Mouse (Mus musculus) lung, embryonic 15.5 days (tissue): ENCODE results near the gene Cabp4. TPM values are rescaled to one million over a fixed set of nuclear protein-coding genes. Genes with fewer than 3 reads are reported as not detected.
"Not testable (repeated sequence)": the region's sequence is repeated elsewhere in the genome, so short reads cannot be mapped to it uniquely, and the experiment has no call there.

ENCODE experiments used
- ATAC-seq: fragments of 200-750 bp; cut with Nextera tagmentation; 2 replicates; pipeline ENCODE4 v1.8.0; 2017; ENCODE audit warnings: moderate number of reproducible peaks, borderline replicate concordance; ENCODE audit not compliant: low FRiP score, low TSS enrichment; ENCODE audit errors: extremely low read depth
- H3K27ac ChIP-seq: fragments of 300-500 bp; sonication (generic); 2 replicates; pipeline ENCODE4 v1.5.1; 2015; ENCODE audit warnings: moderate library complexity, mild to moderate bottlenecking, inconsistent platforms
- H3K27me3 ChIP-seq: fragments of 300-500 bp; sonication (generic); 2 replicates; pipeline ENCODE4 v1.6.1; 2015; ENCODE audit warnings: inconsistent platforms
- H3K36me3 ChIP-seq: fragments of 300-500 bp; sonication (generic); 2 replicates; pipeline ENCODE4 v1.6.1; 2015; ENCODE audit warnings: inconsistent platforms
- H3K4me1 ChIP-seq: fragments of 300-500 bp; sonication (generic); 2 replicates; pipeline ENCODE4 v1.6.1; 2015; ENCODE audit warnings: inconsistent platforms
- H3K4me2 ChIP-seq: fragments of 300-500 bp; sonication (generic); 2 replicates; pipeline ENCODE4 v1.6.1; 2015; ENCODE audit warnings: inconsistent platforms, mild to moderate bottlenecking, moderate library complexity
- H3K4me3 ChIP-seq: fragments of 300-500 bp; sonication (generic); 2 replicates; pipeline ENCODE4 v1.5.1; 2015; ENCODE audit warnings: mild to moderate bottlenecking, inconsistent platforms
- H3K9ac ChIP-seq: fragments of 300-500 bp; sonication (generic); 2 replicates; pipeline ENCODE4 v1.6.1; 2015; ENCODE audit warnings: inconsistent platforms
- H3K9me3 ChIP-seq: fragments of 300-500 bp; sonication (generic); 2 replicates; pipeline ENCODE4 v1.6.1; 2016; ENCODE audit warnings: inconsistent platforms
- WGBS: fragments of 180-500 bp; shearing (Covaris S2); methylation state at CpG from one replicate; pipeline ENCODE4 v1.1.7; 2015; 5-methylcytosine and 5-hydroxymethylcytosine counted together
- polyA plus RNA-seq: library from polyadenylated mRNA; unstranded; fragments of >200 nt; fragmentation: Nextera tagmentation; extraction: Ambion mirVana; gene quantifications from 2 replicates; pipeline ENCODE4 v1.2.1, GENCODE M21; 2015

The Cabp4 gene
- polyA plus RNA-seq, 1 experiment from 2014 or later = 0.11 TPM

DNA sequence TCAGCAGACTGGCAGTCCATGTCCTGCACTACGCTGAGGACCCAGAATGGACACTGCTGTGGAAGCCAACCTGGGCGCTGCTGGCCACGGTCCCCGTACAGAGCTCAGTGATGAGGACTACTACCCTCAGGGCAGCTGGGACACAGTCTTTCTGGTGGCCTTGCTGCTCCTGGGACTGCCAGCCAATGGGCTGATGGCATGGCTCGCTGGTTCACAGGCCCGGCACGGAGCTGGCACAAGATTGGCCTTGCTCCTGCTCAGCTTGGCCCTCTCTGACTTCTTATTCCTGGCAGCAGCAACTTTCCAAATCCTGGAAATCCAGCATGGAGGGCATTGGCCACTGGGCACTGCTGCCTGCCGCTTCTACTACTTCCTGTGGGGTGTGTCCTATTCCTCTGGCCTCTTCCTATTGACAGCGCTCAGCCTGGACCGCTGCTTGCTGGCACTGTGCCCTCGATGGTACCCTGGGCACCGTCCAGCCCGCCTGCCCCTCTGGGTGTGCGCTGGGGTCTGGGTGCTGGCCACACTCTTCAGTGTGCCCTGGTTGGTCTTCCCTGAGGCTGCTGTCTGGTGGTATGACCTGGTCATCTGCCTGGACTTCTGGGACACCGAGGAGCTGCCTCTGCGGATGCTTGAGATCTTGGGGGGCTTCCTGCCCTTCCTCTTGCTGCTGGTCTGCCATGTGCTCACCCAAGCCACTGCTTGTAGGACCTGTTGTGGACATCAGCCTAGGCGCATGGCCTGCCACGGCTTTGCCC, 1.2 kb downstream of the Cabp4 start:
- Histone ChIP-seq H3K27me3 (no peaks in the 10 kb centered on the region), H3K4me1 (peaks cover under 1% of the 10 kb centered on the region; the same call in 1 of the 2 replicates), H3K4me3 (no peak overlapping the region), H3K9me3 (no peaks in the 10 kb centered on the region), H3K36me3 (no peaks in the 10 kb centered on the region), H3K27ac (no peak overlapping the region), H3K9ac (no peak overlapping the region), H3K4me2 (no peak overlapping the region)
- no peak for ATAC-seq
- WGBS = 88% methylated on average over 18 of the region's 18 CpGs

DNA sequence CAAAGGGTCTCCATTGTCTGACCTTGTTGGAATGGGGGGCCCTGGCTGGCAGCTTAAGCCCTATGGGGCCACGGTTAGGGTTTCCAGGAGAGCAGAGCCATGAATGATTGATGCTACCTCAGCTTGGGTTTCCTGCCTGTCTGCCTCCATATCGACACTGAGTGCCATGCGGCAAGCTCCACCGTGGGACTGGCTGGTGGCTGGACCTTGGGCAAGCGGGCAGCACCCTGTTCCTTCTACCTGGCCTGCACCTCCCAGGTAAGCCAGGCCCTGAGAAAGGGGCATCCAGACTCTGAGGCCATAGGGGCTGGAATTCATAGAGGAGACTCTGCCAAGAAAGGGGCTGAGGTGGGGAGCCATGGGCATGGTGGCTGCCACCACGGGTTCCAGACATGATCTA, 3.7 kb downstream of the Cabp4 start:
- Histone ChIP-seq H3K27me3 (no peaks in the 10 kb centered on the region), H3K9ac (no peak overlapping the region), H3K4me3 (no peak overlapping the region), H3K36me3 (no peaks in the 10 kb centered on the region), H3K9me3 (no peaks in the 10 kb centered on the region), H3K4me2 (no peak overlapping the region), H3K4me1 (no peaks in the 10 kb centered on the region), H3K27ac (no peak overlapping the region)
- 64% methylated on average over 6 of the region's 6 CpGs for WGBS
- no peak for ATAC-seq

DNA sequence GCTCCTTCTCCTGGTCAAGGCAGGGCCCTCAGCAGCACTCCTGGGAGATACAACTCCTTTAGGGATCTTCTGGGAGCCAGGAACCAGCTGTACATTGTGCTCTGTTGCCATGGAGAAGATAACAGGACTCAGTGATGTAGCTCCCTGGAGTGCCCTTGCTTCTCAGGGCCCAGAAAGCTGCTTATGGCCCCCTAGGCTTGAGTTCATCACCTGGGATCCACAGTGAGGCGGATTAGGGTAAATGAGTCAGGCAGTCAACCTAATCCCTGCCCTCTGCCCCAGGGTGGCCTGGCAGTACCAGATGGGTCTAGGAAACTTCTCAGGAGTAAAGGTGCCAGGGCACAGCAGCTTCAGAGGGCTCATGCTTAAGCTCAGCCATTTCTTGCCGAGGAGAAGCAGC, 4.4 kb downstream of the Cabp4 start, which contains the start of gene Gpr152:
Gene Gpr152 (plus strand): TSS at position 342 of the 400 bp plus-strand sequence.
- H3K27me3 ChIP-seq = no peaks in the 10 kb centered on the region
- H3K9me3 ChIP-seq = no peaks in the 10 kb centered on the region
- no peak within 1 kb of the TSS for H3K4me3 ChIP-seq
- H3K4me1 ChIP-seq = no peaks in the 10 kb centered on the region
- H3K36me3 ChIP-seq = no peaks in the 10 kb centered on the region
- no peak within 1 kb of the TSS for H3K27ac ChIP-seq
- H3K9ac ChIP-seq = no peak within 1 kb of the TSS
- ATAC-seq = no peak
- 75% methylated on average over 2 of the region's 2 CpGs for WGBS
- no peak within 1 kb of the TSS for H3K4me2 ChIP-seq

DNA sequence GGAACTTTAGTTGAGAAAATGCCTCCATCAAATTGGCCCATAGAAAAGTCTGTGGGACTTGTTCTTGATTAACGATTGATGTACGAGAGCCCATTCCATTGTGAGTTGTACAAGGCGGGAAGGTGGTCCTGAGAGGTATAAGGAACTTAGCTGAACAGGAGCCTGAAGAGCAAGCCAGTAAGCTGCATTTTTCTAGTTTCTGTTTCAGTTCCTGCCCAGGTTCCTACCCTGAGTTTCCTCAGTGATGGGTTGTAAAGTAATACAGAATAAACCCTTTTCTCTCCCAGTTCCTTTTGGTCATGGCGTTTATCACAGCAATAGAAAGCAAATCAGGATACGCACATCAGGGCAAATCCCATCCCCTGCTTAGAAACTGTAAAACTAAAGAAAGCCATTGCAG, 5.9 kb downstream of the Cabp4 start:
- ATAC-seq = no peak
- Histone ChIP-seq H3K27ac (no peak overlapping the region), H3K9me3 (no peaks in the 10 kb centered on the region), H3K4me3 (no peak overlapping the region), H3K9ac (no peak overlapping the region), H3K36me3 (peaks cover 2% of the 10 kb centered on the region; the same call in 1 of the 2 replicates), H3K4me1 (no peaks in the 10 kb centered on the region), H3K27me3 (no peaks in the 10 kb centered on the region), H3K4me2 (no peak overlapping the region)
- WGBS = 83% methylated on average over 5 of the region's 5 CpGs

DNA sequence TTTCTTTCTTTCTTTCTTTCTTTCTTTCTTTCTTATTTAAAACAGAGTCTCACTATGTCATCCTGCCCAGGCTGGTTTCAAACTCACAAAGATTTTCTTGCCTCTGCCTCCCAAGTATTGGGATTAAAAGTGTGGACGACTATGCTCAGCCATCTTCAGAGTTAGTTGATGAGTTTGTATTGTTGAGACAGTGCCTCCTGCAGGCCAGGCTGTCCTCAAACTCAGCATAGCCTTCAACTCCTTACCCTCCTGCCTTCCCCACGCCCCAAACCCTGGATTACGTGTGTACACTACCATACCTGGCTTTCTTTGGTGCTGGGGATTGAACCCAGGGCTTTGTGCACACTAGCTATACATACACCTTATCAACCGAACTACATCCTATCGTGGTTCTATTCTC, 7.4 kb downstream of the Cabp4 start:
- Histone ChIP-seq H3K4me1 (no peaks in the 10 kb centered on the region), H3K4me3 (no peak overlapping the region), H3K27me3 (no peaks in the 10 kb centered on the region), H3K4me2 (no peak overlapping the region), H3K9ac (no peak overlapping the region), H3K27ac (no peak overlapping the region), H3K36me3 (peaks cover 17% of the 10 kb centered on the region), H3K9me3 (no peaks in the 10 kb centered on the region)
- no peak for ATAC-seq
- 72% methylated on average over 5 of the region's 5 CpGs for WGBS

DNA sequence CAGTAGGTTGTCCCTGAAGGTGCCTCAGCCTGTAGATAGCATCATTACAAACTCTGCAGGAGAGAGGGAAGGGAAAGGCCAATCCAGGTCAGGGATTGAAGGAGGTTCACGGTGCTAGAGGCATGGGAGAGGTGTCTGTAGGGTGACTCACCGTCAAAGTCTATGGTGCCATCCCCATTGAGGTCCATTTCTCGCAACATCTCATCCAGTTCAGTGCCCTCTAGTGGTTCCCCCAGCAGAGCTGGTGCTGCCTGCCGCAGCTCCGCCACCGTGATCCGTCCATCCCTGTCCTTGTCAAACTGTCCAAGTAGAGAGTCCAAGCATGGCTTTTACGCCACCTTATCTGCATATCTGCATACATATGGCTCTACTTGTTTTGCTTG, 7.9 kb downstream of the Cabp4 start:
- H3K4me3 ChIP-seq, ATAC-seq, H3K4me2 ChIP-seq, H3K9me3 ChIP-seq, H3K27ac ChIP-seq, H3K9ac ChIP-seq, H3K27me3 ChIP-seq, H3K4me1 ChIP-seq: not testable (repeated sequence)
- WGBS = 13% methylated on average over 8 of the region's 8 CpGs
- peaks cover 21% of the 10 kb centered on the region for H3K36me3 ChIP-seq

DNA sequence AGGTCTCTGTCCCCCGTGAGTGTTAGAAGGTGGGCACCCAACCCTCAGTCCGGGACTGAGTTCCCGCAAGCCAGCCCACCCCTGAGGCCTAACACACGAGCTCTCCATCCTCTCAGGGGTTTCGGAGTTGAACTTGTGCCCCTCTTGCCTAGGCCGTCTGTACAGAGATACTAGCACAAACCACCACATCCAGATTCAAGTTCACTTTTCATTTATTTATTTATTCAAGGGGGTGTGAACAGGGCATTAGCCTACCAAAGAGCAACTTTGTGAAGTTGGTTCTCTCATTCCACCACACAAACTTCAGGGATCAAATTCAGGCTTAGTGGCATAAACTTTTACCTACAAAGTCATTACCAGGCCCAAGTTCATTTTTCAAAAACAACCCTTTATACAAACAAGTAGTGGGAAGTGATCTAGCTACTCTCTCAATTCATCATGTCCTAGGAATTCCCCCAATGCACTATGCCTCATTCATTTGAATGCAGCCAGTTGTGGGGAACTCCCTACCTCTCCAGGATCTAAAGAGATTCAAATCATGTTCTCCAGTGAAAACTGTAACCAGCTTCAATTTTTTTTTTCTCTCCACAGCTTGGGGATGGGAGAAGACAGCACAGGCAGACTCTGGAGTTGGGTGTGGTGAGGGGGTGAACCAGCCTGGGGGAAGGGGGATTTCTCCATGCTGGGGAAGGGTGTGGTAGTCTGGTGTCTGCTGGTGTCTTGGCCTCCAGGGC, 8.4 kb downstream of the Cabp4 start:
- H3K9ac ChIP-seq, H3K9me3 ChIP-seq, ATAC-seq, H3K4me3 ChIP-seq, H3K27me3 ChIP-seq, H3K4me1 ChIP-seq, H3K27ac ChIP-seq, H3K4me2 ChIP-seq: not testable (repeated sequence)
- H3K36me3 ChIP-seq = peaks cover 21% of the 10 kb centered on the region
- 65% methylated on average over 6 of the region's 6 CpGs for WGBS

DNA sequence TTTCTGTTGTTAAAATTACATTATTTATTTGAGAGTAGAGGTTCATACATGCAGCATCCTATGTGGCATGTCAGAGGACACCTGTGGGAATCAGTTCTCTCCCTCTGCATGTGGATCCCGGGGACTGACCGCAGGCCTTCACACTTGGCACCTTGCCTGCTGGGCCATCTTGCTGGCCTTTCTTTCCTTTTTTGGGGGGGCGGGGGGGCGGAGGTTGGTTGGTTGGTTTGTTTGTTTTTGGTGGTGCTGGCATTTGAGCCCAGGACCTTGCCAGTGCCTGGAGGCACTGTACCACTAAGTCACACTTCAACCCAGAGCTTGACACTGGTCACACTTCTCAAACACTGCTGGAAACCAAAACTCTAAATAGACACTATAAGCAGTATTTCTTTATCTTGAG, 9.5 kb downstream of the Cabp4 start:
- Histone ChIP-seq H3K9ac (no peak overlapping the region), H3K4me2 (no peak overlapping the region), H3K9me3 (no peaks in the 10 kb centered on the region), H3K27ac (no peak overlapping the region), H3K27me3 (no peaks in the 10 kb centered on the region), H3K4me1 (no peaks in the 10 kb centered on the region), H3K4me3 (no peak overlapping the region), H3K36me3 (peaks cover 27% of the 10 kb centered on the region)
- no peak for ATAC-seq
- 78% methylated on average over 4 of the region's 4 CpGs for WGBS

DNA sequence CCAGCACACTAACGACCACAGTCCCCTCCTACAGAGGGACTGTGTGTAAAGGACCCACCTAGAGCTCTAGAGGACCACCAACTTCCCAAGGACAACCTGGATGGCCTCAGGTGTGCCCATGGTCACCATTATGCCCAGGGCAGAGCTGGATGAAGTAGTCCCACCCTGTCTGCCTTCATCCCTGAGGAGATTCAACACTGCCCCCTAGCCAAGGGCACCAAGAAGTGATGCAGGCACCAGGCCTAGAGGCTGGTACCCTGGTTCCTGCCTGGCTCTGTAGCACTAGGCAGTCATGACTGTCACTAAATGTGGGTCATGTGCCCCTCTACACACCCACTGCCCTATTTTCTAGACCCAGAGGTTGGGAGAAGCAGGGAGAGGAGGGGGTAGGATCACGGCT, 12.1 kb downstream of the Cabp4 start:
- H3K36me3 ChIP-seq = peaks cover 46% of the 10 kb centered on the region
- no peak for ATAC-seq
- 77% methylated on average over 2 of the region's 2 CpGs for WGBS
- H3K4me1 ChIP-seq = peaks cover 10% of the 10 kb centered on the region
- H3K4me2 ChIP-seq = no peak overlapping the region
- no peaks in the 10 kb centered on the region for H3K27me3 ChIP-seq
- no peaks in the 10 kb centered on the region for H3K9me3 ChIP-seq
- H3K4me3 ChIP-seq = no peak overlapping the region
- no peak overlapping the region for H3K27ac ChIP-seq
- H3K9ac ChIP-seq = no peak overlapping the region

DNA sequence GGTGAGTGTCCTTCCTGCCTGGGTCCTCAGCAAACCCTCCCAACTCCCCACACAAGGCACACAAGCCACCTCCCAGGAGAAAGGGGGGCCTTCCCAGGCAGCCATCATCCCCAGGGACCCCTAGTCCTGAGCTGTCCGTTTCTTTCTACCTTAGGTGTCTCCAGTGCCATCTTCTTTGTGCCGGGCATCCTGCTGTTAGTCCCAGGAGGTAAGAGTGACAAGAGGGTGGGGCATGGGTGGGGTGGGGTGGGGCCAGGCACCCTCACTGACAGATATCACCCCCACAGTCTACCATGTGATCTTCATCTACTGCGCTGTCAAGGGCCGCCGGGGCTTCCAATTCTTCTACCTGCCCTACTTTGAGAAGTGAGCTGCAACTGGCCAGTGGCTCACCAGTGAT, 12.8 kb downstream of the Cabp4 start:
- no peak overlapping the region for H3K27ac ChIP-seq
- H3K9me3 ChIP-seq = no peaks in the 10 kb centered on the region
- no peak for ATAC-seq
- H3K36me3 ChIP-seq = peaks cover 46% of the 10 kb centered on the region
- no peak overlapping the region for H3K4me2 ChIP-seq
- H3K4me3 ChIP-seq = no peak overlapping the region
- 86% methylated on average over 5 of the region's 5 CpGs for WGBS
- no peak overlapping the region for H3K9ac ChIP-seq
- H3K4me1 ChIP-seq = peaks cover 14% of the 10 kb centered on the region
- H3K27me3 ChIP-seq = no peaks in the 10 kb centered on the region

DNA sequence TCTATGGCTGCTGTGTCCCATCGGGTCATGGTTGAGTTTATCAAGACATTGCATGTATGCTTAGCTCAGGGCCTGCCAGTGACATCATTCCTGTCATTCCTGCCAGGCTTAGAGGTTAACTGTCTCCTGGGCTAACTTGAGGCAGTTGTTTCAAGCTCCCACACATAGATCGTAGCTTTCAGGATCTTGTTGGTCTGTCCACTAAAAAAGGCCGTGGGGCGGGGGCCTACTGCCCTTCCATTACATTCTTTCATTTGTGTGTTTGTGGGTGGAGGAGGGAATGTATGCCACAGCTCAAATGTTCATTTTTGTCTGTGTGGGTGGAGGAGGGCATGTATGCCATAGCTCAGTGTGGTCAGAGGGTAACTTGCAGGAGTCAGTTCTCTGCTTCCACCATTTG, 13.7 kb downstream of the Cabp4 start:
- H3K9me3 ChIP-seq = no peaks in the 10 kb centered on the region
- no peak for ATAC-seq
- peaks cover 46% of the 10 kb centered on the region for H3K36me3 ChIP-seq
- no peak overlapping the region for H3K27ac ChIP-seq
- no peak overlapping the region for H3K4me2 ChIP-seq
- WGBS = 80% methylated on average over 4 of the region's 4 CpGs
- H3K9ac ChIP-seq = no peak overlapping the region
- peaks cover 14% of the 10 kb centered on the region for H3K4me1 ChIP-seq
- H3K27me3 ChIP-seq = no peaks in the 10 kb centered on the region
- no peak overlapping the region for H3K4me3 ChIP-seq

DNA sequence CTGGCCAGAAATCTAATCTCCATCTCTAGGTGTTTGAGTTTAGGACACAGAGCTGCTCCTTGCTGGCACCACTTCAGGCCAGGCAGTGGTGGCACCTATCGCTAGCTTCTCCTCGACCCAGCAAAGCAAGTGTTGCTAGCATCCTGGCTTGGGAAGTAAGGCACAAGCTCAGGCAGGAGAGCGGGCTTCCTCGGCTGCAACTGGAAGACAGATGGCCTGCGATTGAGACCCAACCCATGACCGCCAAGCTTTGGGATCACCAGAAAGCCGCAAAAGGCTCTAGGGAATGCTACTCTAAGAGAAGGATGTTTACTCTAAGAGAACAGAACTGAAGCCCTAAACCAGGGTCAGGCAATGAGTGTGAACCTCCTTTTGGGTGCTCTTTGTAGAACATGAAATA, 14.4 kb downstream of the Cabp4 start:
- Histone ChIP-seq H3K9me3 (no peaks in the 10 kb centered on the region), H3K4me2 (no peak overlapping the region), H3K9ac (no peak overlapping the region), H3K4me3 (no peak overlapping the region), H3K27ac (no peak overlapping the region), H3K4me1 (peaks cover 17% of the 10 kb centered on the region), H3K36me3 (peaks cover 46% of the 10 kb centered on the region), H3K27me3 (no peaks in the 10 kb centered on the region)
- ATAC-seq = no peak
- 85% methylated on average over 7 of the region's 7 CpGs for WGBS
